Mouse (Mus musculus): ENCODE results near the gene Ticam1. TPM values are rescaled to one million over a fixed set of nuclear protein-coding genes. Genes with fewer than 3 reads are reported as not detected.

The Ticam1 gene
- polyA plus RNA-seq, 2 experiments from 2014 or later, result 8.9 to 11.6 TPM

Other genes starting within 250 kb of the Ticam1 start
- gene Sh3gl1, start 240.2 kb downstream of the Ticam1 start, polyA plus RNA-seq (2017; shearing (Covaris generic)), result 100 to 1,000 TPM in 1 of 2 experiments, 10 to 100 TPM in 1; 93.7 to 110 TPM
- gene Chaf1a, start 236.3 kb downstream of the Ticam1 start, polyA plus RNA-seq (2017; shearing (Covaris generic)), result 1 to 10 TPM in 1 of 2 experiments, under 1 TPM in 1; 0.51 to 1.0 TPM
- gene Ubxn6, start 201.8 kb downstream of the Ticam1 start, polyA plus RNA-seq (2017; shearing (Covaris generic)), result 10 to 100 TPM; 35.0 to 41.5 TPM
- 10 to 100 TPM; 39.4 to 58.4 TPM for gene Hdgfl2, start 197.2 kb downstream of the Ticam1 start, polyA plus RNA-seq (2017; shearing (Covaris generic))
- gene Plin4, start 167.0 kb downstream of the Ticam1 start, polyA plus RNA-seq (2017; shearing (Covaris generic)), result not detected
- not detected for gene Plin5, start 159.2 kb downstream of the Ticam1 start, polyA plus RNA-seq (2017; shearing (Covaris generic))
- not detected for gene Lrg1, start 154.8 kb downstream of the Ticam1 start, polyA plus RNA-seq (2017; shearing (Covaris generic))
- not detected for gene Sema6b, start 136.4 kb downstream of the Ticam1 start, polyA plus RNA-seq (2017; shearing (Covaris generic))
- gene Tnfaip8l1, start 114.3 kb downstream of the Ticam1 start, polyA plus RNA-seq (2017; shearing (Covaris generic)), result 10 to 100 TPM; 30.3 to 43.4 TPM
- gene Mydgf, start 92.9 kb downstream of the Ticam1 start, polyA plus RNA-seq (2017; shearing (Covaris generic)), result 10 to 100 TPM; 58.9 to 59.6 TPM
- gene Dpp9, start 57.9 kb downstream of the Ticam1 start, polyA plus RNA-seq (2017; shearing (Covaris generic)), result 10 to 100 TPM; 17.8 to 21.0 TPM
- 1 to 10 TPM; 4.4 to 5.5 TPM for gene Fem1a, start 20.0 kb downstream of the Ticam1 start, polyA plus RNA-seq (2017; shearing (Covaris generic))
- gene Plin3, start 16.1 kb upstream of the Ticam1 start, polyA plus RNA-seq (2017; shearing (Covaris generic)), result 10 to 100 TPM; 31.8 to 32.1 TPM
- gene Arrdc5, start 23.5 kb upstream of the Ticam1 start, polyA plus RNA-seq (2017; shearing (Covaris generic)), result not detected
- 10 to 100 TPM in 1 of 2 experiments, 1 to 10 TPM in 1; 8.5 to 28.4 TPM for gene Uhrf1, start 26.5 kb upstream of the Ticam1 start, polyA plus RNA-seq (2017; shearing (Covaris generic))
- 1 to 10 TPM; 5.3 to 7.0 TPM for gene Kdm4b, start 49.3 kb upstream of the Ticam1 start, polyA plus RNA-seq (2017; shearing (Covaris generic))
- 1 to 10 TPM; 5.5 to 8.9 TPM for gene Ptprs, start 199.7 kb upstream of the Ticam1 start, polyA plus RNA-seq (2017; shearing (Covaris generic))
- gene Znrf4, start 235.6 kb upstream of the Ticam1 start, polyA plus RNA-seq (2017; shearing (Covaris generic)), result not detected